Mouse (Mus musculus) G1E (cell line): Measurements from ENCODE around the gene Neurod1.

ENCODE experiments used
- CTCF ChIP-seq: IDR thresholded peaks from 2 replicates; pipeline ENCODE4 v1.5.1; 2012; ENCODE audit warnings: low read depth, low read length, inconsistent platforms, mixed read lengths
- POLR2AphosphoS5 ChIP-seq: IDR thresholded peaks from 2 replicates; pipeline ENCODE4 v1.6.1; 2012; ENCODE audit warnings: low read depth, low read length, inconsistent platforms; ENCODE audit not compliant: insufficient replicate concordance

GRCm38 (mm10) chr2:79405661-79406405 lies 50.7 kb downstream of the Neurod1 start:
- TF ChIP-seq CTCF, result no peak
- TF ChIP-seq POLR2AphosphoS5, result no peak
